Mouse (Mus musculus) forebrain, embryonic 13.5 days (tissue): ENCODE measurements around the gene Slc17a4. TPM values are rescaled to one million over a fixed set of nuclear protein-coding genes. Genes with fewer than 3 reads are reported as not detected.

ENCODE experiments used
- ATAC-seq: fragments of 200-750 bp; cut with Nextera tagmentation; 2 replicates; pipeline ENCODE4 v1.8.0; 2017
- H3K27ac ChIP-seq: fragments of 300-500 bp; sonication (generic); 2 replicates; pipeline ENCODE4 v1.5.1; 2015; ENCODE audit warnings: inconsistent platforms, mild to moderate bottlenecking, moderate library complexity
- H3K27me3 ChIP-seq: fragments of 300-500 bp; sonication (generic); 2 replicates; pipeline ENCODE4 v1.6.1; 2015; ENCODE audit warnings: mild to moderate bottlenecking, inconsistent platforms
- H3K36me3 ChIP-seq: fragments of 300-500 bp; sonication (generic); 2 replicates; pipeline ENCODE4 v1.6.1; 2015; ENCODE audit warnings: mild to moderate bottlenecking, inconsistent platforms; ENCODE audit not compliant: poor library complexity, severe bottlenecking
- H3K4me1 ChIP-seq: fragments of 300-500 bp; sonication (generic); 2 replicates; pipeline ENCODE4 v1.6.1; 2015; ENCODE audit warnings: inconsistent platforms
- H3K4me2 ChIP-seq: fragments of 300-500 bp; sonication (generic); 2 replicates; pipeline ENCODE4 v1.6.1; 2015; ENCODE audit warnings: inconsistent platforms, mild to moderate bottlenecking, moderate library complexity
- H3K4me3 ChIP-seq: fragments of 300-500 bp; sonication (generic); 2 replicates; pipeline ENCODE4 v1.5.1; 2015; ENCODE audit warnings: mild to moderate bottlenecking, inconsistent platforms
- H3K9ac ChIP-seq: fragments of 300-500 bp; sonication (generic); 2 replicates; pipeline ENCODE4 v1.6.1; 2015; ENCODE audit warnings: mild to moderate bottlenecking, inconsistent platforms
- H3K9me3 ChIP-seq: fragments of 300-500 bp; sonication (generic); replicated peaks from 2 replicates; pipeline ENCODE4 v1.6.1; 2016; ENCODE audit warnings: inconsistent platforms
- WGBS: fragments of 180-500 bp; shearing (Covaris S2); methylation state at CpG from one replicate; pipeline ENCODE4 v1.1.7; 2015; 5-methylcytosine and 5-hydroxymethylcytosine counted together
- polyA plus RNA-seq: library from polyadenylated mRNA; unstranded; fragments of >200 nt; fragmentation: Nextera tagmentation; extraction: Ambion mirVana; gene quantifications from 2 replicates; pipeline ENCODE4 v1.2.1, GENCODE M21; 2015

The Slc17a4 gene
- polyA plus RNA-seq = not detected in 2 replicates

DNA sequence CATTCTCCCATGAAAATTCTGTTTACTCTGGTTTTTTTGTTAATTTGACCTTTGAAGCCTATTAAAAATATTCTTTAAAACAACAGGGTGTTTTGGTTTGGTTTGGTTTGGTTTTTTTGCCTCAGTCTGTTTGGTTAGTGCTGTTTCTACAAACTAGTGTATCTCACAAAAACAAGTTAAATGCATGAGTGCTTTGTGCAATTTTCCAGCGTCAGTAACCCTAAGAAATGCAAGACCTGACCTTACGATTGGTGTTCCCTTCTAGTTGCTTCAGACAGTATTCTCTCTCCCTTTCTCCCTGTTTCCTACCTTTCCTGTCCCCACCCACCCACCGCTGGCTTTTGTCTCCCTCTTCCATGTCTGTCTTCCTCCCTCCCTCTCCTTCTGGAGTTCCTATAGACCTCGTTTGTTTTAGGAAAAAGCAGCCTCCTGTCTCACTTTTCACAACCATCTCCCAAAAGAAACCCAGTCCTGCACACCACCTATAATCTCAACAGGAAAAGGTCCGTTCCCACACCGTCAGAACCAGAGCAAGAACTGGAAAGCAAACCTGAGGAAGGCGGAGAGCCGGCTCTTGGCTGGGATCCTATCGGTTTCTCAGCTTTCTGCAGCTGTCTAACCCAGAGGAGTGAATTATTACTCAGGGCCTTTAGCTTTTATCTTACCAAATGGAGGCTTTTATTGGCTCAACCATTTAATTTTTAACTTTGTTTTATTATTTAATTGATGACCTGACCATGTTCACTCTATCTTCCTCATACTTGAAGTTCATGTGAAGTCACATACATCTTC is at the start of gene Slc17a4:
TSS of gene Slc17a4 (minus strand) at position 634 of the 792 bp plus-strand sequence.
- H3K4me3 ChIP-seq = no peak within 1 kb of the TSS
- H3K36me3 ChIP-seq = no peaks in the 10 kb centered on the region
- no peak within 1 kb of the TSS for H3K27ac ChIP-seq
- no peak within 1 kb of the TSS for H3K9ac ChIP-seq
- no peaks in the 10 kb centered on the region for H3K27me3 ChIP-seq
- H3K9me3 ChIP-seq = no peaks in the 10 kb centered on the region
- H3K4me1 ChIP-seq = no peaks in the 10 kb centered on the region
- 76% methylated on average over 9 of the region's 9 CpGs for WGBS
- no peak within 1 kb of the TSS for H3K4me2 ChIP-seq
- no peak for ATAC-seq

DNA sequence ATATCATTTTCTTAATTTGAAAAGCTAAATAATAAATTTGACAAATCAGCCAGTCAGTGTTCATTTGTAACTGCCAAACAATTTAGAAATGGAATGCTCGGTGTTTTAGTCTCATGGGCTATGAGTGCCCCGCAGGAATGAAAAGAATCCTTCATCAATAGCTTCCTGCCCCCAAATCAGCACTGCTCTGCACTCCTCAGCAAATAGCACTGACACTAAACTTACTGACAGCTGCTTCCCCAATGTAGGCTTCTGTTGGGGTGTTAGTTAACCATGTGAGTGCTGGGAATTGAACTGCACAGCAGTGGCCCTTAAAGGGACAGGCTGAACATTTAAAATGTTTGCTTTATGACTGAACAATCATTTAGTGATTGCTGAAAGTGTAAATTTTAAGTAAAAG is 45.0 kb upstream of the Slc17a4 start:
- peak; percentile 63; the same call in 1 of the 2 replicates for ATAC-seq
- Histone ChIP-seq H3K9me3 (no peaks in the 10 kb centered on the region), H3K9ac (no peak overlapping the region), H3K27ac (no peak overlapping the region), H3K4me1 (peaks cover 9% of the 10 kb centered on the region; the same call in 1 of the 2 replicates), H3K36me3 (no peaks in the 10 kb centered on the region), H3K4me2 (no peak overlapping the region), H3K27me3 (no peaks in the 10 kb centered on the region), H3K4me3 (no peak overlapping the region)
- WGBS = 31% methylated on average over 2 of the region's 2 CpGs

DNA sequence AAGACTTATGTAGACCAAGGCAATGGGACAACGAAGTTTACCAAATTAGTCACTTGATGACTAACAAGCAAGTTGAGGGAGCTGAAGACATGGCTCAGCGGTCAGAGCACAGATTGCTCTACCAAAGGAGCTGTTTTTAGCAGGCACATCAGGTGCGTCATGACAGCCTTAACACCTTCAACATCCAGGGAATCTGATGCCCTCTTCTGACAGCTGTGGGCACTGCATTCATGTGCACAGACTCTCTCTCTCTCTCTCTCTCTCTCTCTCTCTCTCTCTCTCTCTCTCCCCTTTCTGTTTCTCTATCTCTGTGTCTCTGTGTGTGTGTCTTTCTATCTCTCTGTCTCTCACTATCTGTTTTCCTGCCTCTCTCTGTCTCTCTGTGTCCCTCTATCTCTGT is 36.1 kb upstream of the Slc17a4 start:
- Histone ChIP-seq H3K4me1 (peaks cover 13% of the 10 kb centered on the region), H3K4me2 (no peak overlapping the region), H3K36me3 (no peaks in the 10 kb centered on the region), H3K27ac (no peak overlapping the region), H3K4me3 (no peak overlapping the region), H3K9me3 (no peaks in the 10 kb centered on the region), H3K27me3 (no peaks in the 10 kb centered on the region), H3K9ac (no peak overlapping the region)
- no peak for ATAC-seq
- WGBS = 75% methylated on average over 3 of the region's 3 CpGs

DNA sequence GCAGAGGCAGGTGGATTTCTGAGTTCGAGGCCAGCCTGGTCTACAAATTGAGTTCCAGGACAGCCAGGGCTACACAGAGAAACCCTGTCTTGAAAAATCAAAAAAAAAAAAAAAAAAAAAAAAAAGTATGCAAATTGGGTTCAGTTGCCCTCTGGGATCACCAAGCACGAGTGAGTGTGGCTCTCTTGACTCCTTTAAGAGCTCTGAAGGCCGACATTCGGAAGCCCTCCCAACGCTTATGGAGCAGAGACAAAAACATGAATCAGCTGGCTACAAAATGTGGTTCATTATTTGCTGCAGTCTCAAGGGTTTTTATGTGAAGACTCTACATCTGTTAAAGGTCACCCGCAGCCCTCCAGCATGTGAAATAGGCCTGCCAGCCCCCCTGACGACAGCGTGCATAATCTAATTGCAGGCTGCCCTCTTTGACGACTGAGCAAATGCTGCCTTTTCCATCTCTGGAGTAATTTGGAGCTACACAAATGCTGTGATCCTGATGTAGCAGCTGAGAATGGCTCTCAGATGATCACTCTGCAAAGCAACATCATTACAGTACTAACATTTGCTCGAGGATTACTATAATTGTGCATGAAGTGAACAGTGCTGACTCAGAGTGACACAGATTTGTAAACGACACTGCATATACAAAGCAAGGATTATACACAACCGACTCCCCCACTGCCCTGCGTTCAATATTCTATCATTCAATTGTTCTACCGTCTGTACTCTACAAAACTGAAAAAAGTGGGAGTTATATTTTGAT is 34.9 kb upstream of the Slc17a4 start:
- no peak overlapping the region for H3K4me3 ChIP-seq
- ATAC-seq = peak; percentile 85
- peaks cover 13% of the 10 kb centered on the region for H3K4me1 ChIP-seq
- no peaks in the 10 kb centered on the region for H3K27me3 ChIP-seq
- WGBS = 32% methylated on average over 14 of the region's 14 CpGs
- H3K4me2 ChIP-seq = no peak overlapping the region
- H3K27ac ChIP-seq = peak overlapping the region; percentile 59
- no peaks in the 10 kb centered on the region for H3K36me3 ChIP-seq
- no peak overlapping the region for H3K9ac ChIP-seq
- H3K9me3 ChIP-seq = no peaks in the 10 kb centered on the region

DNA sequence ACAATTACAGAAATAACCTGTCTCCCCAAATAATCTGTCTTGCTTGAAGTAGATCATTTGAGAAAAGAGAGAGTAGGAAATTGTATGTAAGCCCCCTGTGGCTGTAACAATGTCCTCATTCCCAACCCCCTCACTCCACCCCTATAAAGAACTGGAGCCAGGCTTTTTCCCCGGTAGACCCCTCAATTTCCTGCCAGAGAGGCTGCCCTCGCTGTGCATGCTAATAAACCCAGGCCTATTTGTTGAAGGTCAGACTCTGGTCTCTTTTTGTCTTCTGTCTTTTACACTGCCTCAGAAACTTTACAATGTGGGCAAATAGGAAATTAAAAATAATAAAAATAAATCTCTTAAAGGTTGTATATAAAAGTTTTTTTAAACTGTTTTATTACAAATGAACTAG is 31.4 kb upstream of the Slc17a4 start:
- 15% methylated on average over 2 of the region's 2 CpGs for WGBS
- no peak overlapping the region for H3K9ac ChIP-seq
- no peak for ATAC-seq

DNA sequence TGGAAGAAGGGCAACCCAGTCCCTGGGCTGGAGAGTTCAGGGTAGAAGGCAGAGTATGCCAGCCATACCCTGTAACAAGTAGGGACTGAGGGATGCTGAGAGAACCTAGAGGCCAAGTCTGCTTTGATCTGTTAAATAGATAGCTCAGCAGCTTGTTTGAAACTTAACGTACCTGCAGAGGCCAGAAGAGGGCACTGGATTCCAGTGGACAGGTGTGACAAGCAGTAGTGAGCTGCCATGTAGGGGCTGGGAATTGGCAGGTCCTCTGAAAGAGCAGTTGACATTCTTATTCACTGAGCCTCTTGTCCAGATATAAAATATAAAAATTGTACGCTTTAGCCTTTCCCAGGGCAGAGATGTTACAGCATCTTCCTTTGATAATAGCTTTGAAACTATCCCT is 28.1 kb upstream of the Slc17a4 start:
- Histone ChIP-seq H3K36me3 (no peaks in the 10 kb centered on the region), H3K9ac (no peak overlapping the region), H3K9me3 (no peaks in the 10 kb centered on the region), H3K4me2 (no peak overlapping the region), H3K27ac (no peak overlapping the region), H3K4me3 (no peak overlapping the region), H3K27me3 (no peaks in the 10 kb centered on the region), H3K4me1 (peaks cover 7% of the 10 kb centered on the region; the same call in 1 of the 2 replicates)
- no peak for ATAC-seq
- 60% methylated on average over 2 of the region's 2 CpGs for WGBS

More for the DNA sequence above, 31.4 kb upstream of the Slc17a4 start:
- no peak overlapping the region for H3K4me2 ChIP-seq
- no peaks in the 10 kb centered on the region for H3K36me3 ChIP-seq
- H3K4me1 ChIP-seq = peaks cover 13% of the 10 kb centered on the region
- no peaks in the 10 kb centered on the region for H3K27me3 ChIP-seq
- H3K27ac ChIP-seq = no peak overlapping the region
- H3K9me3 ChIP-seq = no peaks in the 10 kb centered on the region
- H3K4me3 ChIP-seq = no peak overlapping the region

DNA sequence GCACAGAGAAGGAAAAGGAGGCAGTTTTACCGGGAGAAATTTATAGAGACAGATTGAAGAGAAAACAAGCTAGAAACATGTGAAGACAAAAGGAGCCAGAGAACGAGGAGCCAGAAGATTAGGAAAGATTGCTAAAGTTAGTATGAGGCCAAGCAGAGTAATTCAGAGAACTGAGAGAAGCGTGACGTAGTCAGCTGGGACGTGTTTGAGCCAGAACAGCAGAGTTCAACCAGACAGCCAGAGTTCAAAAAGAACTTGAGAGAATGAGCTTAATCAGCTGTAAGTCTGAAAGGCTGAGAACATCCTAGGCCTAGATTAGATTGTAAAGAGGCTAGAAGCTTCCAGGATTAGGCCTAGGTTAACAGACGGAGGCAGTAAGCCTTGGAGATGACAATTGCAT is 25.5 kb upstream of the Slc17a4 start:
- WGBS = 47% methylated on average over 6 of the region's 6 CpGs
- no peak for ATAC-seq
- Histone ChIP-seq H3K4me3 (no peak overlapping the region), H3K27ac (no peak overlapping the region), H3K9ac (no peak overlapping the region), H3K4me1 (no peaks in the 10 kb centered on the region), H3K27me3 (no peaks in the 10 kb centered on the region), H3K36me3 (no peaks in the 10 kb centered on the region), H3K9me3 (no peaks in the 10 kb centered on the region), H3K4me2 (no peak overlapping the region)

DNA sequence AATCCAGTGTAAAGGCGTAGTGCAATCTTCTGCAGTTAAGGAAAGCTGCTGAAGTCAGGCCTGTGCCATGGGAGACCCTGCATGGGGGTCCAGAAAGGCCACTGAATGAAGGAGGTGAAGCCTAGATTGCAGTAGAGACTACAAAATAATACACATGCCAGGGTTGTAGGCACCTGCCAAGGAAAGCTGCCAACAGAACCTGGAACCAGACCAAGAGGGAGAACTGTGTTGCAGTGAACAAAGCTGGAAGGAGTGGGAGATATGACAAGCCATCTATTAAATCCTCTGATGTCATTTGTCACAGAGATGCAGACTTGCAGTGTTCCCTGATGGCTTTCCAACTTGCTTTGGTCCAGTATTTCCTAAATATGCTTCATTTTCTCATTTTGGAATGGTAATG is 23.9 kb upstream of the Slc17a4 start:
- no peak overlapping the region for H3K9ac ChIP-seq
- no peaks in the 10 kb centered on the region for H3K4me1 ChIP-seq
- 81% methylated on average over 1 of the region's 1 CpGs for WGBS
- 0 out of 2 replicates have a peak, but pooled peaks have one; percentile 24 for ATAC-seq
- no peak overlapping the region for H3K4me2 ChIP-seq
- H3K4me3 ChIP-seq = no peak overlapping the region
- no peaks in the 10 kb centered on the region for H3K27me3 ChIP-seq
- H3K9me3 ChIP-seq = no peaks in the 10 kb centered on the region
- no peak overlapping the region for H3K27ac ChIP-seq
- no peaks in the 10 kb centered on the region for H3K36me3 ChIP-seq

DNA sequence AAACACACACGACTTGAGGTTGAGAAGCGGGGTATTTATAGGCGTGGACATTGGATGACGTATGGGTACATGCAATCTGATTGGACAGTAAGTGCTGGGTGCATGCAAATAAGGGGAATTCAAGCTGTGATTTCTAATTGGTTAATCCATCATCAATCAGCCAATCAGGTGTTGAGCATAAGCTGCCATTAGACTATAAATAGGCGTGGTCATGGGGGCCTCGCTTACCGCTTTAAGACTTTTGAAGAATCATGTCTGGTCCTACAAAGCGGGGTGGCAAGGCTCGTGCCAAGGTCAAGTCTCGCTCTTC is 19.4 kb upstream of the Slc17a4 start, which contains the start of gene Hist1h2aa:
TSS of gene Hist1h2aa (plus strand) at position 252 of the 310 bp plus-strand sequence.
- ATAC-seq = no peak
- Histone ChIP-seq H3K4me1 (no peaks in the 10 kb centered on the region), H3K9me3 (no peaks in the 10 kb centered on the region), H3K36me3 (no peaks in the 10 kb centered on the region), H3K27me3 (no peaks in the 10 kb centered on the region), H3K4me3 (no peak within 1 kb of the TSS), H3K9ac (no peak within 1 kb of the TSS), H3K27ac (no peak within 1 kb of the TSS), H3K4me2 (no peak within 1 kb of the TSS)
- WGBS = 94% methylated on average over 10 of the region's 10 CpGs

DNA sequence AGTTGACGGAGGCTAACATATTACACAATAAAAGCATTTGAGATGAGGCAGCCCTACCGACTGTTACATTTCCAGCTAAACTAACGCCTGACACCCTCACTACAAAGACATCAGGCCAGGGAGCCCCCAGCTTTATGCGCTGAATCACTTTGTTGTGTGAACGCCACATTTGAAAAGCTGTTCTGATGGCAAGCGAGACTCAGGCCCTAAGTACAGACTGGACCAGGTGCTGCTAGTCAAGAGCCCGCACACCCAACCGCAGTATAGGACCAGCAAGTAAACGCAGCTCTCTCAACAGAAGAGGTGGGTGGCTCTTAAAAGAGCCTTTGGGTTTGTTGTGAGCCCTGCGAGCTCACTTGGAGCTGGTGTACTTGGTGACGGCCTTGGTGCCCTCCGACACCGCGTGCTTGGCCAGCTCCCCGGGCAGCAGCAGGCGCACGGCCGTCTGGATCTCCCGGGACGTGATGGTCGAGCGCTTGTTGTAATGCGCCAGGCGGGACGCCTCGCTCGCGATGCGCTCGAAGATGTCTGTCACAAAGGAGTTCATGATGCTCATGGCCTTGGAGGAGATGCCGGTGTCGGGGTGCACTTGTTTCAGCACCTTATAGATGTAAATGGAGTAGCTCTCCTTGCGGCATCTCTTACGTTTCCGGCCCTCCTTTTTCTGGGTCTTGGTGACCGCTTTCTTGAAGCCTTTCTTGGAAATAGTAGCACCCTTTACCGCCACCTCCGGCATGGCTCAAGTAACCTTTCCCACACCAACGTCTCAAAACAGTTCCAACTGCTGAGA is 18.8 kb upstream of the Slc17a4 start, which contains the start of gene Hist1h2ba:
TSS of gene Hist1h2ba (minus strand) at position 736 of the 790 bp plus-strand sequence.
- Histone ChIP-seq H3K9me3 (no peaks in the 10 kb centered on the region), H3K36me3 (no peaks in the 10 kb centered on the region), H3K27me3 (no peaks in the 10 kb centered on the region), H3K4me2 (no peak within 1 kb of the TSS), H3K9ac (no peak within 1 kb of the TSS), H3K4me3 (no peak within 1 kb of the TSS), H3K27ac (no peak within 1 kb of the TSS), H3K4me1 (no peaks in the 10 kb centered on the region)
- WGBS = 94% methylated on average over 39 of the region's 39 CpGs
- no peak for ATAC-seq

DNA sequence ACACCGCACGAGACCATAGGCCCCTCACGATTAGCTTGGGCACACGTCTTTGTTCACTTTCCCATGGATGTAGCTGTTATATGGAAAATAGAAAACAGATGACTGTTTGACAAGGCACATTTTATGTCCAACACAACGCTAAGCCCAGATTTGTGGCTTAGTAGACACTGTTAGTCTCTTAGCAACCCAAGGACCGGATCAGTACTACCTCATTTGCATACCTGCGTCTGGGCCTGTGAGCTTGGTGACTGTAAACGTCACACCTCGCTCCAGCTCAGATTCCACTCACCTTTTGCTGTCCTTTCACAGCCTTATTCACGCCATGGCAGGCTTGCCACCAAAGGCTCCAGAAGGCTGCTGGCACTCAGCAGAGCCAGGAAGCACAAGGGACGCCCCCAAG is 16.1 kb upstream of the Slc17a4 start:
- no peaks in the 10 kb centered on the region for H3K36me3 ChIP-seq
- H3K4me1 ChIP-seq = no peaks in the 10 kb centered on the region
- H3K9ac ChIP-seq = no peak overlapping the region
- no peak overlapping the region for H3K4me2 ChIP-seq
- ATAC-seq = no peak
- no peak overlapping the region for H3K27ac ChIP-seq
- no peaks in the 10 kb centered on the region for H3K27me3 ChIP-seq
- H3K9me3 ChIP-seq = no peaks in the 10 kb centered on the region
- no peak overlapping the region for H3K4me3 ChIP-seq
- 75% methylated on average over 11 of the region's 11 CpGs for WGBS

DNA sequence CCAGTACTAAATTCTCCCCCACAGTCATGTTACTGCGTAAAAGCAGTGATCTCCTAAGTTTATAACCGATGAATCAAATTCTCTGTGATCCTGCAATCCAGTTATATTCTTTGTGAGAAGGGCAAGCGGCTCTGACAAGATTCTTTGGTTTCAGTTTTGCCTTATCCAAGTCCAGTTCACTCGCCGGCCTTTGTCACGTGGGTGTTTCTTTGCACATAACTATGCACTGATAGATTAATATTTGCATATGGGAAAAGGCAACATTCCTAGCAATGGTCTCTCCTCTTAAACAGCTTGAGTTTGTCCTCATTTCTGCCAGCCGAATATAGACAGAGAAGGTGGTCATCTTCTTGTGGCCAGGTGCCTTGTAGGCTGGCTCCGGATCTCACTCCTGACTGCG is 15.7 kb upstream of the Slc17a4 start:
- H3K27ac ChIP-seq = no peak overlapping the region
- no peaks in the 10 kb centered on the region for H3K36me3 ChIP-seq
- H3K4me1 ChIP-seq = no peaks in the 10 kb centered on the region
- WGBS = 93% methylated on average over 9 of the region's 9 CpGs
- H3K9ac ChIP-seq = no peak overlapping the region
- no peak overlapping the region for H3K4me3 ChIP-seq
- no peak for ATAC-seq
- H3K9me3 ChIP-seq = no peaks in the 10 kb centered on the region
- H3K4me2 ChIP-seq = no peak overlapping the region
- H3K27me3 ChIP-seq = no peaks in the 10 kb centered on the region
